Mouse (Mus musculus): ENCODE measurements around the gene Rbfox3.

DNA sequence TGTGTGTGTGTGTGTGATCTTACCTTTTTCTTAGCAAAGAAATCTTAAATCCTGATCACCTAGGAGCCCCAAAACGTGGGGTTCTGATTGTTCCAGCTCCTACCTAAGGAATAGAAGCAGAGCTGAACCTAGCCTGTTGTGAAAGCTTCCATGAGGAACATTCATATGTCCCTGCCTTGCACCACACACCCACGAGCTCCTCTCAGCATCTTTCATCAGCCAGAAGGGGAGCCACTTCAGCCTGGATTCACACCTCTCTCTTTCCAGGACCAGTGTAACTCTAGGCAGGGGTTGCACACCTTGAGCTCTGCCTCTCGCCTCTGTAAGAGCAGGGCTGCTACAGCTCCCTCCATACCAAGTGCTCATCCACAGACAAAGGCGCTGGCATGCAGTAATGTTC, 330.4 kb downstream of the Rbfox3 start:
- TF ChIP-seq CTCF (IDR thresholded peaks at IDR 0.05; ENCODE audit: extremely low read depth, insufficient read depth, insufficient read length, insufficient replicate concordance) (no peak), POLR2A (IDR thresholded peaks at IDR 0.05; ENCODE audit: low read depth, low read length) (no peak)
